Mouse (Mus musculus) inflammation-experienced regulatory T-cells (primary cell): ENCODE measurements around the gene Mcrs1. TPM values are rescaled to one million over a fixed set of nuclear protein-coding genes. Genes with fewer than 3 reads are reported as not detected.

Experiments
- polyA plus RNA-seq, 2 experiments: library from polyadenylated mRNA; unstranded; fragments of 100-300 nt; shearing (Covaris generic); gene quantifications; one replicate each; pipeline ENCODE4 v1.2.1; 2017

Mcrs1 gene
- 10 to 100 TPM; 90.8 to 91.0 TPM for polyA plus RNA-seq

GRCm38 (mm10) chr15:99251626-99252380, at the start of gene Mcrs1:
Gene Mcrs1 (minus strand): TSS chr15:99251961.

GRCm38 (mm10) chr15:99295484-99295981, 43.8 kb upstream of the Mcrs1 start, which contains the start of gene Fam186b:
Gene Fam186b (minus strand): TSS chr15:99295888.

GRCm38 (mm10) chr15:99294813-99295374, 43.1 kb upstream of the Mcrs1 start, which contains the start of gene Prpf40b:
Gene Prpf40b (plus strand): TSS chr15:99295087.

GRCm38 (mm10) chr15:99224208-99224911, 27.4 kb downstream of the Mcrs1 start, which contains the start of gene Kcnh3:
Gene Kcnh3 (plus strand): TSS chr15:99224861.

Other genes with a start within 250 kb of the Mcrs1 start
- gene Tuba1c, start 222.1 kb downstream of the Mcrs1 start, polyA plus RNA-seq: 10 to 100 TPM; 50.0 to 53.5 TPM
- not detected for gene Prph, start 196.8 kb downstream of the Mcrs1 start, polyA plus RNA-seq
- gene Troap, start 177.4 kb downstream of the Mcrs1 start, polyA plus RNA-seq: under 1 TPM; 0.17 to 0.36 TPM
- under 1 TPM; 0.11 to 0.95 TPM for gene C1ql4, start 164.1 kb downstream of the Mcrs1 start, polyA plus RNA-seq
- 1 to 10 TPM in 1 of 2 experiments, under 1 TPM in 1; 0.10 to 1.2 TPM for gene Dnajc22, start 158.8 kb downstream of the Mcrs1 start, polyA plus RNA-seq
- gene Spats2, start 126.0 kb downstream of the Mcrs1 start, polyA plus RNA-seq: 1 to 10 TPM in 1 of 2 experiments, under 1 TPM in 1; 0.36 to 1.7 TPM
- 1 to 10 TPM in 1 of 2 experiments, under 1 TPM in 1; 0.52 to 3.8 TPM for gene Kcnh3, start 27.1 kb downstream of the Mcrs1 start, polyA plus RNA-seq
- gene Prpf40b, start 43.1 kb upstream of the Mcrs1 start, polyA plus RNA-seq: 10 to 100 TPM; 18.7 to 19.1 TPM
- gene Fam186b, start 43.9 kb upstream of the Mcrs1 start, polyA plus RNA-seq: under 1 TPM; 0.18 to 0.55 TPM
- 10 to 100 TPM; 50.8 to 74.1 TPM for gene Fmnl3, start 118.5 kb upstream of the Mcrs1 start, polyA plus RNA-seq
- 100 to 1,000 TPM; 158 to 161 TPM for gene Tmbim6, start 140.9 kb upstream of the Mcrs1 start, polyA plus RNA-seq
- 10 to 100 TPM in 1 of 2 experiments, 1 to 10 TPM in 1; 8.5 to 10.4 TPM for gene Nckap5l, start 205.8 kb upstream of the Mcrs1 start, polyA plus RNA-seq
- gene Bcdin3d, start 222.8 kb upstream of the Mcrs1 start, polyA plus RNA-seq: 10 to 100 TPM; 22.9 to 25.2 TPM